Comparison of ENCODE assay signal across 9 mouse cellular contexts in genomic region chr11:4083316-4084078, GRCm38 (mm10). TPM values are rescaled to one million over a fixed set of nuclear protein-coding genes. Genes with fewer than 3 reads are reported as not detected.
A peak's percentile ranks its signal among the peaks of the same experiment; 100 is the strongest.
DNase-seq lines count a peak whose midpoint lies in the region; ATAC-seq lines count a peak whose summit lies in the region.
"Had no signal": no experiment of that assay in that cellular context is flagged by ENCODE, and none has a peak within 500 bp of the region (broad histone marks: within the 10 kb centered on the region; RNA-seq: fewer than 3 reads in every experiment).

No protein-coding gene starts in this region.

- no peaks in the 10 kb centered on the region; the same call in 1 of the 2 replicates for H3K27me3 ChIP-seq in neural tube, embryonic 15.5 days (replicated peaks)
- no peaks in the 10 kb centered on the region for H3K27me3 ChIP-seq in limb, embryonic 11.5 days (ENCODE audit: control insufficient read depth, insufficient read depth, low read length)
- H3K27me3 ChIP-seq in neural tube, embryonic 12.5 days (replicated peaks): no peaks in the 10 kb centered on the region

- no peak overlapping the region for H3K9ac ChIP-seq in neural tube, embryonic 15.5 days (replicated peaks)
- H3K9ac ChIP-seq in limb, embryonic 11.5 days (ENCODE audit: low read length): no peak overlapping the region
- H3K9ac ChIP-seq in neural tube, embryonic 12.5 days: no peak overlapping the region

- H3K4me2 ChIP-seq in neural tube, embryonic 15.5 days: no peak overlapping the region
- no peak overlapping the region for H3K4me2 ChIP-seq in limb, embryonic 11.5 days (ENCODE audit: low read depth, severe bottlenecking)
- no peak overlapping the region for H3K4me2 ChIP-seq in neural tube, embryonic 12.5 days (replicated peaks)

- peak; percentile 53 for DNase-seq in neural tube, embryonic 10.5 days (ENCODE audit: extremely low spot score, low spot score)
- DNase-seq in adrenal gland, postnatal 10 days: peak; percentile 69
- peak; percentile 69 for DNase-seq in embryo, embryonic 9.5 days (ENCODE audit: extremely low spot score)
- DNase-seq in heart, postnatal 4 days: peak; percentile 70
- peak; percentile 72 for DNase-seq in limb, embryonic 11.5 days (ENCODE audit: low spot score)
- DNase-seq in thymus, postnatal 25 days: peak; percentile 30

- no peaks in the 10 kb centered on the region for H3K9me3 ChIP-seq in neural tube, embryonic 15.5 days (replicated peaks)
- no peaks in the 10 kb centered on the region for H3K9me3 ChIP-seq in limb, embryonic 11.5 days (ENCODE audit: control insufficient read depth, low read length)
- H3K9me3 ChIP-seq in neural tube, embryonic 12.5 days: no peaks in the 10 kb centered on the region

- 32% methylated on average over 5 of the region's 5 CpGs for WGBS in neural tube, embryonic 15.5 days
- WGBS in limb, embryonic 11.5 days: 32% methylated on average over 5 of the region's 5 CpGs
- 33% methylated on average over 5 of the region's 5 CpGs for WGBS in neural tube, embryonic 12.5 days

- H3K36me3 ChIP-seq in neural tube, embryonic 15.5 days: no peaks in the 10 kb centered on the region
- no peaks in the 10 kb centered on the region for H3K36me3 ChIP-seq in limb, embryonic 11.5 days (ENCODE audit: control insufficient read depth, insufficient read depth, low read length)
- H3K36me3 ChIP-seq in neural tube, embryonic 12.5 days: no peaks in the 10 kb centered on the region

- no peak for ATAC-seq in neural tube, embryonic 15.5 days (ENCODE audit: low FRiP score)
- no peak for ATAC-seq in limb, embryonic 11.5 days (ENCODE audit: insufficient number of reproducible peaks, low FRiP score, low TSS enrichment, low read depth)
- 0 out of 2 replicates have a peak, but pooled peaks have one; percentile 37 for ATAC-seq in neural tube, embryonic 12.5 days (ENCODE audit: low FRiP score, low read depth)

- H3K4me1 ChIP-seq in neural tube, embryonic 15.5 days: peaks cover 7% of the 10 kb centered on the region; the same call in 1 of the 2 replicates
- no peaks in the 10 kb centered on the region for H3K4me1 ChIP-seq in limb, embryonic 11.5 days (ENCODE audit: control insufficient read depth, insufficient read depth, low read length)
- no peaks in the 10 kb centered on the region for H3K4me1 ChIP-seq in neural tube, embryonic 12.5 days

- no peak overlapping the region for H3K27ac ChIP-seq in neural tube, embryonic 15.5 days (replicated peaks)
- H3K27ac ChIP-seq in limb, embryonic 11.5 days (replicated peaks; ENCODE audit: low read depth, low read length): no peak overlapping the region
- H3K27ac ChIP-seq in neural tube, embryonic 12.5 days: no peak overlapping the region

- no peak overlapping the region for H3K4me3 ChIP-seq in neural tube, embryonic 15.5 days (replicated peaks)
- no peak overlapping the region for H3K4me3 ChIP-seq in limb, embryonic 11.5 days (ENCODE audit: low read depth, low read length)
- no peak overlapping the region for H3K4me3 ChIP-seq in neural tube, embryonic 12.5 days

RNA-seq across cellular contexts. Expression of gene Mtfp1, which starts 11.7 kb away (rescaled TPM):
- 13.1 and 14.3 TPM in 2 replicates for polyA plus RNA-seq in neural tube, embryonic 15.5 days (2015; fragmentation: Nextera tagmentation; extraction: Ambion mirVana)
- total RNA-seq in adrenal gland, postnatal 10 days (2021): 10 to 100 TPM; 24.4 to 34.6 TPM
- total RNA-seq in heart, postnatal 4 days (2021): 10 to 100 TPM; 46.3 to 52.0 TPM
- 8.5 and 10.9 TPM in 2 replicates for polyA plus RNA-seq in limb, embryonic 11.5 days (2014; fragmentation: Nextera tagmentation; extraction: Ambion mirVana)
- polyA plus RNA-seq in neural tube, embryonic 12.5 days (2016; fragmentation: Nextera tagmentation; extraction: Ambion mirVana): 4.5 and 5.6 TPM in 2 replicates

RNA-seq across cellular contexts. Expression of gene Sec14l3, which starts 18.9 kb away (rescaled TPM):
- polyA plus RNA-seq in neural tube, embryonic 15.5 days (2015; fragmentation: Nextera tagmentation; extraction: Ambion mirVana): 0.19 and 0.40 TPM in 2 replicates
- total RNA-seq in adrenal gland, postnatal 10 days (2021): under 1 TPM; 0.27 to 0.36 TPM
- total RNA-seq in heart, postnatal 4 days (2021): not detected
- polyA plus RNA-seq in limb, embryonic 11.5 days (2014; fragmentation: Nextera tagmentation; extraction: Ambion mirVana): not detected in 2 replicates
- not detected in 2 replicates for polyA plus RNA-seq in neural tube, embryonic 12.5 days (2016; fragmentation: Nextera tagmentation; extraction: Ambion mirVana)

RNA-seq across cellular contexts. Expression of gene Sec14l2, which starts 39.7 kb away (rescaled TPM):
- polyA plus RNA-seq in neural tube, embryonic 15.5 days (2015; fragmentation: Nextera tagmentation; extraction: Ambion mirVana): 3.7 and 4.5 TPM in 2 replicates
- total RNA-seq in adrenal gland, postnatal 10 days (2021): 10 to 100 TPM; 16.4 to 33.8 TPM
- total RNA-seq in heart, postnatal 4 days (2021): 1 to 10 TPM in 1 of 2 experiments, under 1 TPM in 1; 0.91 to 1.1 TPM
- polyA plus RNA-seq in limb, embryonic 11.5 days (2014; fragmentation: Nextera tagmentation; extraction: Ambion mirVana): 1.9 and 2.2 TPM in 2 replicates
- polyA plus RNA-seq in neural tube, embryonic 12.5 days (2016; fragmentation: Nextera tagmentation; extraction: Ambion mirVana): 2.3 and 3.1 TPM in 2 replicates

RNA-seq across cellular contexts. Expression of gene Rnf215, which starts 51.5 kb away (rescaled TPM):
- polyA plus RNA-seq in neural tube, embryonic 15.5 days (2015; fragmentation: Nextera tagmentation; extraction: Ambion mirVana): 40.2 and 44.9 TPM in 2 replicates
- 10 to 100 TPM; 16.7 to 21.2 TPM for total RNA-seq in adrenal gland, postnatal 10 days (2021)
- 10 to 100 TPM; 17.5 to 18.3 TPM for total RNA-seq in heart, postnatal 4 days (2021)
- polyA plus RNA-seq in limb, embryonic 11.5 days (2014; fragmentation: Nextera tagmentation; extraction: Ambion mirVana): 24.3 and 28.9 TPM in 2 replicates
- polyA plus RNA-seq in neural tube, embryonic 12.5 days (2016; fragmentation: Nextera tagmentation; extraction: Ambion mirVana): 40.0 and 41.2 TPM in 2 replicates

RNA-seq across cellular contexts. Expression of gene Sec14l4, which starts 52.2 kb away (rescaled TPM):
- 0.15 TPM in 1 of 2 replicates, not detected in the other for polyA plus RNA-seq in neural tube, embryonic 15.5 days (2015; fragmentation: Nextera tagmentation; extraction: Ambion mirVana)
- total RNA-seq in adrenal gland, postnatal 10 days (2021): 10 to 100 TPM; 10.6 to 17.1 TPM
- not detected for total RNA-seq in heart, postnatal 4 days (2021)
- not detected in 2 replicates for polyA plus RNA-seq in limb, embryonic 11.5 days (2014; fragmentation: Nextera tagmentation; extraction: Ambion mirVana)
- polyA plus RNA-seq in neural tube, embryonic 12.5 days (2016; fragmentation: Nextera tagmentation; extraction: Ambion mirVana): 0.06 TPM in 1 of 2 replicates, not detected in the other
- polyA plus RNA-seq: neural tube, embryonic 14.5 days had no signal
